Mouse (Mus musculus): Measurements from ENCODE around the gene Lrch3. TPM values are rescaled to one million over a fixed set of nuclear protein-coding genes. Genes with fewer than 3 reads are reported as not detected.

Lrch3 gene
- polyA plus RNA-seq, 1 experiment: 32.5 TPM

- Histone ChIP-seq H3K9ac (ENCODE audit: low read depth, poor library complexity, severe bottlenecking) (no peak overlapping the region), H3K4me3 (ENCODE audit: low read depth, low read length) (no peak overlapping the region), H3K27ac (ENCODE audit: insufficient read depth, low read length) (no peak overlapping the region), H3K4me1 (ENCODE audit: control insufficient read depth, insufficient read depth, low read length) (no peaks in the 10 kb centered on the region), H3K9me3 (replicated peaks; ENCODE audit: control insufficient read depth, insufficient read depth, low read length, poor library complexity, severe bottlenecking) (no peaks in the 10 kb centered on the region), H3K36me3 (ENCODE audit: control insufficient read depth, insufficient read depth, low read length, poor library complexity, severe bottlenecking) (peaks cover 39% of the 10 kb centered on the region), H3K27me3 (ENCODE audit: control insufficient read depth, insufficient read depth, low read length, poor library complexity, severe bottlenecking) (no peaks in the 10 kb centered on the region)
- TF ChIP-seq POLR2A (IDR thresholded peaks at IDR 0.05; ENCODE audit: insufficient read depth, low read length): no peak
- TF ChIP-seq CTCF (IDR thresholded peaks at IDR 0.05; ENCODE audit: low read depth, low read length): no peak
- no peak for TF ChIP-seq EP300 (IDR thresholded peaks at IDR 0.05; ENCODE audit: insufficient read depth, low read depth, low read length)
These were observed 147.0 kb downstream of the Lrch3 start for GRCm38 (mm10) chr16:33060926-33061325.

- peak overlapping the region; percentile 77 for H3K27ac ChIP-seq (ENCODE audit: insufficient read depth, low read length)
- peak overlapping the region; percentile 78; the same call in 1 of the 2 replicates for H3K9ac ChIP-seq (ENCODE audit: low read depth, poor library complexity, severe bottlenecking)
- no peaks in the 10 kb centered on the region for H3K27me3 ChIP-seq (ENCODE audit: control insufficient read depth, insufficient read depth, low read length, poor library complexity, severe bottlenecking)
- H3K4me1 ChIP-seq (ENCODE audit: control insufficient read depth, insufficient read depth, low read length): no peaks in the 10 kb centered on the region
- peaks cover 39% of the 10 kb centered on the region for H3K36me3 ChIP-seq (ENCODE audit: control insufficient read depth, insufficient read depth, low read length, poor library complexity, severe bottlenecking)
- H3K9me3 ChIP-seq (replicated peaks; ENCODE audit: control insufficient read depth, insufficient read depth, low read length, poor library complexity, severe bottlenecking): no peaks in the 10 kb centered on the region
- no peak for TF ChIP-seq POLR2A (IDR thresholded peaks at IDR 0.05; ENCODE audit: insufficient read depth, low read length)
- no peak for TF ChIP-seq CTCF (IDR thresholded peaks at IDR 0.05; ENCODE audit: low read depth, low read length)
- TF ChIP-seq EP300 (IDR thresholded peaks at IDR 0.05; ENCODE audit: insufficient read depth, low read depth, low read length): no peak
- H3K4me3 ChIP-seq (ENCODE audit: low read depth, low read length): 0 out of 2 replicates have a peak overlapping the region, but pooled peaks have one; percentile 16
These were observed 147.5 kb downstream of the Lrch3 start for GRCm38 (mm10) chr16:33061400-33061799.

- Histone ChIP-seq H3K4me1 (ENCODE audit: control insufficient read depth, insufficient read depth, low read length) (no peaks in the 10 kb centered on the region), H3K27ac (ENCODE audit: insufficient read depth, low read length) (peak within 1 kb of the TSS; percentile 77), H3K4me3 (ENCODE audit: low read depth, low read length) (peak within 1 kb of the TSS; percentile 90), H3K36me3 (ENCODE audit: control insufficient read depth, insufficient read depth, low read length, poor library complexity, severe bottlenecking) (peaks cover 37% of the 10 kb centered on the region), H3K9me3 (replicated peaks; ENCODE audit: control insufficient read depth, insufficient read depth, low read length, poor library complexity, severe bottlenecking) (no peaks in the 10 kb centered on the region), H3K9ac (ENCODE audit: low read depth, poor library complexity, severe bottlenecking) (peak within 1 kb of the TSS; percentile 78), H3K27me3 (ENCODE audit: control insufficient read depth, insufficient read depth, low read length, poor library complexity, severe bottlenecking) (no peaks in the 10 kb centered on the region)
- no peak for TF ChIP-seq CTCF (IDR thresholded peaks at IDR 0.05; ENCODE audit: low read depth, low read length)
- TF ChIP-seq EP300 (IDR thresholded peaks at IDR 0.05; ENCODE audit: insufficient read depth, low read depth, low read length): no peak
These were observed 148.3 kb downstream of the Lrch3 start, which contains the start of gene Lmln for GRCm38 (mm10) chr16:33062024-33062681. Gene Lmln, plus strand, starts transcription at chr16:33062521.

GRCm38 (mm10) chr16:33062682-33063131, 148.8 kb downstream of the Lrch3 start:
- H3K4me1 ChIP-seq (ENCODE audit: control insufficient read depth, insufficient read depth, low read length): no peaks in the 10 kb centered on the region

GRCm38 (mm10) chr16:33063267-33063666, 149.4 kb downstream of the Lrch3 start:
- peak overlapping the region; percentile 78 for H3K9ac ChIP-seq (ENCODE audit: low read depth, poor library complexity, severe bottlenecking)
- no peaks in the 10 kb centered on the region for H3K27me3 ChIP-seq (ENCODE audit: control insufficient read depth, insufficient read depth, low read length, poor library complexity, severe bottlenecking)
- no peaks in the 10 kb centered on the region for H3K4me1 ChIP-seq (ENCODE audit: control insufficient read depth, insufficient read depth, low read length)
- H3K4me3 ChIP-seq (ENCODE audit: low read depth, low read length): peak overlapping the region; percentile 90
- H3K36me3 ChIP-seq (ENCODE audit: control insufficient read depth, insufficient read depth, low read length, poor library complexity, severe bottlenecking): peaks cover 27% of the 10 kb centered on the region
- H3K9me3 ChIP-seq (replicated peaks; ENCODE audit: control insufficient read depth, insufficient read depth, low read length, poor library complexity, severe bottlenecking): no peaks in the 10 kb centered on the region
- H3K27ac ChIP-seq (ENCODE audit: insufficient read depth, low read length): no peak overlapping the region
- TF ChIP-seq POLR2A (IDR thresholded peaks at IDR 0.05; ENCODE audit: insufficient read depth, low read length) (no peak), CTCF (IDR thresholded peaks at IDR 0.05; ENCODE audit: low read depth, low read length) (no peak), EP300 (IDR thresholded peaks at IDR 0.05; ENCODE audit: insufficient read depth, low read depth, low read length) (no peak)

More at GRCm38 (mm10) chr16:33062682-33063131, 148.8 kb downstream of the Lrch3 start:
- Histone ChIP-seq H3K9me3 (replicated peaks; ENCODE audit: control insufficient read depth, insufficient read depth, low read length, poor library complexity, severe bottlenecking) (no peaks in the 10 kb centered on the region), H3K4me3 (ENCODE audit: low read depth, low read length) (peak overlapping the region; percentile 90), H3K27me3 (ENCODE audit: control insufficient read depth, insufficient read depth, low read length, poor library complexity, severe bottlenecking) (no peaks in the 10 kb centered on the region), H3K27ac (ENCODE audit: insufficient read depth, low read length) (no peak overlapping the region), H3K36me3 (ENCODE audit: control insufficient read depth, insufficient read depth, low read length, poor library complexity, severe bottlenecking) (peaks cover 33% of the 10 kb centered on the region), H3K9ac (ENCODE audit: low read depth, poor library complexity, severe bottlenecking) (peak overlapping the region; percentile 78)
- TF ChIP-seq POLR2A (IDR thresholded peaks at IDR 0.05; ENCODE audit: insufficient read depth, low read length): no peak
- TF ChIP-seq EP300 (IDR thresholded peaks at IDR 0.05; ENCODE audit: insufficient read depth, low read depth, low read length): no peak
- TF ChIP-seq CTCF (IDR thresholded peaks at IDR 0.05; ENCODE audit: low read depth, low read length): no peak

DNA sequence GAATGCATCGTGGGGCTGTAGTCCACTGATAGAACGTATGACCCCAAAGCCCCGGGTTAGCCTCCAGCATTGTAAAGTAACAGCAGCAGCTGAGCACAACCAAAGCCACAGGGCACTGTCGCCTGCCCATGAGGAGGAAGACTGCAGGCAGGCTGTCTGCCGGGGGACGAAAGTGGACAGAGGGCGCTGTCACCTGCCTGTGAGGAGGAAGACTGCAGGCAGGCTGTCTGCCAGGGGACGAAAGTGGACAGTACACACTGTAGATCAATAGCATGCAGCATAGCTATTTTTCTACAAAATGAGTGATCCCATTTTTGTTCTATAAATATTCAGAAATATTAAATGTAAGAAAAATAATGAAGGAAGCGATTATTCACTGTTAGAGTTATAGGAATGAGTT, 150.7 kb downstream of the Lrch3 start:
- no peak overlapping the region for H3K27ac ChIP-seq (ENCODE audit: insufficient read depth, low read length)
- no peaks in the 10 kb centered on the region for H3K27me3 ChIP-seq (ENCODE audit: control insufficient read depth, insufficient read depth, low read length, poor library complexity, severe bottlenecking)
- H3K9me3 ChIP-seq (replicated peaks; ENCODE audit: control insufficient read depth, insufficient read depth, low read length, poor library complexity, severe bottlenecking): no peaks in the 10 kb centered on the region
- no peaks in the 10 kb centered on the region for H3K4me1 ChIP-seq (ENCODE audit: control insufficient read depth, insufficient read depth, low read length)
- TF ChIP-seq POLR2A (IDR thresholded peaks at IDR 0.05; ENCODE audit: insufficient read depth, low read length) (no peak), CTCF (IDR thresholded peaks at IDR 0.05; ENCODE audit: low read depth, low read length) (peak; percentile 12)
- H3K9ac ChIP-seq (ENCODE audit: low read depth, poor library complexity, severe bottlenecking): no peak overlapping the region
- H3K4me3 ChIP-seq (ENCODE audit: low read depth, low read length): no peak overlapping the region
- H3K36me3 ChIP-seq (ENCODE audit: control insufficient read depth, insufficient read depth, low read length, poor library complexity, severe bottlenecking): peaks cover 13% of the 10 kb centered on the region

Other genes starting within 250 kb of the Lrch3 start
- not detected in 2 replicates for gene Muc4, start 178.2 kb upstream of the Lrch3 start, polyA plus RNA-seq (2011; ENCODE audit: insufficient read depth, insufficient read length, low read depth, missing spikeins)
- not detected in 2 replicates for gene Muc20, start 116.7 kb upstream of the Lrch3 start, polyA plus RNA-seq (2011; ENCODE audit: insufficient read depth, insufficient read length, low read depth, missing spikeins)
- not detected in 2 replicates for gene Smbd1, start 103.6 kb upstream of the Lrch3 start, polyA plus RNA-seq (2011; ENCODE audit: insufficient read depth, insufficient read length, low read depth, missing spikeins)
- gene Fyttd1, start 36.6 kb upstream of the Lrch3 start, polyA plus RNA-seq (2011; ENCODE audit: insufficient read depth, insufficient read length, low read depth, missing spikeins): 116 and 124 TPM in 2 replicates
- 19.8 and 23.7 TPM in 2 replicates for gene Rubcn, start 36.3 kb upstream of the Lrch3 start, polyA plus RNA-seq (2011; ENCODE audit: insufficient read depth, insufficient read length, low read depth, missing spikeins)
- gene Iqcg, start 142.1 kb downstream of the Lrch3 start, polyA plus RNA-seq (2011; ENCODE audit: insufficient read depth, insufficient read length, low read depth, missing spikeins): 18.0 and 19.8 TPM in 2 replicates
- 1,375 and 1,499 TPM in 2 replicates for gene Rpl35a, start 142.4 kb downstream of the Lrch3 start, polyA plus RNA-seq (2011; ENCODE audit: insufficient read depth, insufficient read length, low read depth, missing spikeins)
- gene Lmln, start 148.4 kb downstream of the Lrch3 start, polyA plus RNA-seq (2011; ENCODE audit: insufficient read depth, insufficient read length, low read depth, missing spikeins): 3.2 and 5.4 TPM in 2 replicates